Mouse (Mus musculus): ENCODE measurements around the gene Creg2.
A peak's percentile ranks its signal among the peaks of the same experiment; 100 is the strongest.
"Not testable (repeated sequence)": the region's sequence is repeated elsewhere in the genome, so short reads cannot be mapped to it uniquely, and the experiment has no call there.

Creg2 gene

GRCm38 (mm10) chr1:39602477-39602876 is 48.8 kb downstream of the Creg2 start:
- DNase-seq (ENCODE audit: inconsistent age in 2 of 2, low spot score in 1 of 2) = no peak

DNA sequence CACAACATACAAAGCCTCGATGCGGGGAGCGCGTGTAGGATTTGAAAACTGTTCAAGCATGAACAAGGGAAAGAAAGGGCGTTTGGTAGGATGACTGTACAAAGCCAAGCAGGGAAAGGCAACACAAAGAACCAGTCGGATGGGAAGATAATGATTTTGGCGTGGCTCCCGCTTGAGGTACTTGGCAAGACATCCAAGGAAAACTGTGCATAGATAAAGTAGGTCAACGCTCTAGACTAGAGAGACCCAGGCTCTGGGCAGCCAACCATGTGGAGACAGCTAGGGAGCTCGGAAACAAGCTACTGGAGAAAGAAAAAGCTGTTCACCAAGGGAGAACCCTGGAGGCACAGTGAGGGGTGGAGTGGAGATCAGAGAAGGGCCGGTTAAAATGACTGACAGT is 52.5 kb downstream of the Creg2 start:
- DNase-seq (ENCODE audit: inconsistent age in 2 of 2, low spot score in 1 of 2) = peak; percentile 81 to 89

- DNase-seq (ENCODE audit: inconsistent age in 2 of 2, low spot score in 1 of 2) = not testable (repeated sequence)
Measured at GRCm38 (mm10) chr1:39597135-39597534, 54.1 kb downstream of the Creg2 start.

DNA sequence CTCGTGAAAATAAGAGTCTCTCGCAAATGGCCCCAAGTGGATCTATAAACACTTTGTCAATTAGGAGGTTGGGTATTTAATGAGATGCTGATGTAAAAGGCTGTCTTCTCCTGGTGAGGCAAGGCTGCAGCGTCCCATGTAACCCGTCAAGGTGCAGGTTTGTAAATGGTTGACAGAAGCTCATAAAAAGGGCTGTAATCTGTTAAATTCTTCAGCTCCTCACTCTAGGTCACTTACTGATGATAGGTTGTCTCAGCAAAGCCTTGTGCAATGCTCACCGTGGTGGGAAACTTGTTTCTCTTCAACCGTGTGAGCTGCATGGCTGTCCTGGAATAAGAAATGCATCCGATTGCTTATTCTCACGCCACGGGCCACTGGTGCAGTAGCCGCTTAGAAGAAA is 57.4 kb downstream of the Creg2 start:
- DNase-seq (ENCODE audit: inconsistent age in 2 of 2, low spot score in 1 of 2) = no peak

GRCm38 (mm10) chr1:39592090-39592489 is 59.2 kb downstream of the Creg2 start:
- DNase-seq (ENCODE audit: inconsistent age in 2 of 2, low spot score in 1 of 2) = no peak

GRCm38 (mm10) chr1:39591557-39591956 is 59.7 kb downstream of the Creg2 start:
- DNase-seq (ENCODE audit: inconsistent age in 2 of 2, low spot score in 1 of 2) = not testable (repeated sequence)

DNA sequence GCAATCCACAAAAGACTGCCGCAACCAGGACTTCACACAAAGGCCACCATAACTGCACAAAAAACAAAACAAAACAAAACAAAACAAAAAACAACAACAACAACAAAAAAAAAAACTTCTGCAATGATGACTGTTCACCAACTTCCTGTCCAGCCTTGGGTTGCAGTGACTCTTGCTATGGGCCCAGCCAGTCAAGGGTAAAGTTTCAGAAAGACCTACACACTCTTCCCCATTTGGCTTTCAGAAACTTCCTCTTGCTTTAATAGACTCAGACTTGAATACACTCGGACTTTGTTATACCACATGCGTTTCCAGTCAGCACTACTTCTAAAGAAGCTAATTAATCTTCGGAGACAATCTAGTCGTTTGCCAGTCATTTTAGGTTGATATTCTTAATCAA is 61.1 kb downstream of the Creg2 start:
- no peak for DNase-seq (ENCODE audit: inconsistent age in 2 of 2, low spot score in 1 of 2)

GRCm38 (mm10) chr1:39585416-39585815 is 65.9 kb downstream of the Creg2 start:
- no peak for DNase-seq (ENCODE audit: inconsistent age in 2 of 2, low spot score in 1 of 2)

GRCm38 (mm10) chr1:39583173-39583572 is 68.1 kb downstream of the Creg2 start:
- DNase-seq (ENCODE audit: inconsistent age in 2 of 2, low spot score in 1 of 2) = no peak

DNA sequence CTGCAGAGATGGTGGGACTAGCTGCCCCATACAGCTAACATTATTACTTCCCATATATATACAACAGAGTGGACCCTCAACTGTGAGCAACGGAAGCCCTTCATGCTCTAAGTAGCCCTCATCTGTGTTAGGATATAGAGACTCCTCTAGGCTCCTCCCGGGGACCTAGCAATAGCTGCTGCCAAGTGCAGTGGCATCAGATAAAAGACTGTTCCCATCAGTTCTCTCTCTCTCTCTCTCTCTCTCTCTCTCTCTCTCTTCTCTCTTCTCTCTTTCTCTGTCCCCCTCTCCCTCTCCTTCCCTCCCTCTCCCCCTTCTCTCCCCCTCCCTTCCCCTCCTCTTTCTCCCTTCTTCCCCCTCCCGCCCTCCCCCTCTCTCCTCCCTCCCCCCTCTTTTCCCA is 70.1 kb downstream of the Creg2 start:
- DNase-seq (ENCODE audit: inconsistent age in 2 of 2, low spot score in 1 of 2) = no peak

DNA sequence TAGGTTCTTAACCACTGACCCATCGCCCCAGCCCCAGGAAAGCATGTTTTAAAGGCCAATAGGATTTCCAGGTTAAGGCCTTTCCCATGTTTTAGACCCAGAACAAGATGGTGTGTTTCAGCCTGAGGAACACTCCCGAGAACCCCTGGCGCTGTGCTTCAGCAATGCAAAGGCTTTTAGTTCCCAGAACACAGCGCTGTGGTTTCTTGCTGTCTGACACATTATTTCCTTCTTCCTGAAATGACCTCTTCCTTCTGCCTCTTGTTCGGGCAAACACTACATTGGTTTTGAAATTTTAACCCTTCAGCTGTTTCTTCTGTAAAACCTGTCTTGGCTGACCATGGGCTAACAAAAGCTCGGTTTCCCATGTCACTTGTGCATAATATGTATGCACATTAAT is 72.1 kb downstream of the Creg2 start:
- DNase-seq (ENCODE audit: inconsistent age in 2 of 2, low spot score in 1 of 2) = peak in 1 of 2 experiments; percentile 34

- DNase-seq (ENCODE audit: inconsistent age in 2 of 2, low spot score in 1 of 2) = no peak
Measured at GRCm38 (mm10) chr1:39578446-39578845, 72.8 kb downstream of the Creg2 start.

- DNase-seq (ENCODE audit: inconsistent age in 2 of 2, low spot score in 1 of 2) = peak; percentile 97 to 99
Measured at GRCm38 (mm10) chr1:39577253-39577705, 74.0 kb downstream of the Creg2 start, which contains the start of gene Rnf149. Gene Rnf149, minus strand, starts transcription at chr1:39577405.

GRCm38 (mm10) chr1:39576431-39577243 is 74.6 kb downstream of the Creg2 start:
- DNase-seq (ENCODE audit: inconsistent age in 2 of 2, low spot score in 1 of 2) = peak; percentile 72 to 91

- DNase-seq (ENCODE audit: inconsistent age in 2 of 2, low spot score in 1 of 2) = no peak
Measured at GRCm38 (mm10) chr1:39575778-39576375, 75.4 kb downstream of the Creg2 start.

DNA sequence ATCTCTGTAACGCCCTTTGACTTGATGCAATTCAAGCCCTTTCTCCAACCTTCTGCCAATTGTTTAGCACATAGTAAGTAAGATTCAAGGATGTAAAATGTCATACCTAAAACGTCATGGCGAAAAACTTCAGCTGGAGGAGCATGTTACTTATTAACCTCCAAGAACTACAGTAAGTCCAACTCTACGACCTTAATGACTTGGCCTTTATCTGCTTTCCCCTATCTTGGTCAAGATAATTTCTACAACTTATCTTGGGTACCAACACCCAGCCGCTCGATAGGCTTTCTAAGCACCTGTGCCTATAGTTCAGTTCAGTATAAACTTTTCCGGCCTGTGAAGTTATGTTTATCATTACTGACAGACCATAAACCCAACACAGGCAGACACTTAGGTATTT is 77.4 kb downstream of the Creg2 start:
- DNase-seq (ENCODE audit: inconsistent age in 2 of 2, low spot score in 1 of 2) = no peak

- DNase-seq (ENCODE audit: inconsistent age in 2 of 2, low spot score in 1 of 2) = peak in 1 of 2 experiments; percentile 47
Measured at GRCm38 (mm10) chr1:39571653-39572052, 79.6 kb downstream of the Creg2 start.

All from adrenal gland, adult (tissue).